Mouse (Mus musculus): ENCODE data around the gene Dpm3. TPM values are rescaled to one million over a fixed set of nuclear protein-coding genes. Genes with fewer than 3 reads are reported as not detected.

The Dpm3 gene
- 120 and 128 TPM in 2 replicates for polyA plus RNA-seq (2015; fragmentation: Nextera tagmentation; extraction: Ambion mirVana)

DNA sequence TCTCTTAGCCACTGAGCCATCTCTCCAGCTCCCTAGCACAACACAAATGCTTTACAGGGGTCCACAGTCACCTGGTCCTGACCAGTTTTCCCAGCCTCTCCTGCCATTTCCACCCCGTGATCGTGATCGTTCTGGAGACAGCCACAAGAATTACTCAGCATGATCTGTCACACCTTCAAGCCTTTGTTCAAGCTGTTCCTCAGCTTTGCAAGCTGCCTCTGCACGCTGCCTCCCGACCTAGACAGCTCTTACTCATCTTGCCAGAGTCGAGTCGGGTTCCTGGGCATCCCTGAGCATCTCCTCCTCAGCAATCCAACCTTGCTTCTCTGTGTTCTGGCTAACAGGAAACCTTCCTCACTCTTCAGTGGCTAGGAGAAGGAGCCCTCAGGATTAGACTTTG, at the start of gene Dpm3:
TSS of gene Dpm3 (plus strand) at position 283 of the 400 bp plus-strand sequence.
- H3K27me3 ChIP-seq (replicated peaks; ENCODE audit: control insufficient read depth, insufficient read depth, low read length) = no peaks in the 10 kb centered on the region
- no peak for TF ChIP-seq CTCF (IDR thresholded peaks at IDR 0.05; ENCODE audit: low read depth)
- H3K9me3 ChIP-seq (ENCODE audit: control insufficient read depth) = no peaks in the 10 kb centered on the region
- no peaks in the 10 kb centered on the region for H3K36me3 ChIP-seq (ENCODE audit: control insufficient read depth, insufficient read depth)
- ATAC-seq = no peak
- WGBS = 57% methylated on average over 7 of the region's 7 CpGs
- H3K9ac ChIP-seq (ENCODE audit: low read depth, low read length) = no peak within 1 kb of the TSS
- no peaks in the 10 kb centered on the region for H3K4me1 ChIP-seq (replicated peaks; ENCODE audit: control insufficient read depth, insufficient read depth, low read length)
- H3K4me2 ChIP-seq (replicated peaks; ENCODE audit: low read depth) = no peak within 1 kb of the TSS
- H3K4me3 ChIP-seq (ENCODE audit: low read depth, low read length) = no peak within 1 kb of the TSS
- H3K27ac ChIP-seq (ENCODE audit: low read depth, low read length) = no peak within 1 kb of the TSS

DNA sequence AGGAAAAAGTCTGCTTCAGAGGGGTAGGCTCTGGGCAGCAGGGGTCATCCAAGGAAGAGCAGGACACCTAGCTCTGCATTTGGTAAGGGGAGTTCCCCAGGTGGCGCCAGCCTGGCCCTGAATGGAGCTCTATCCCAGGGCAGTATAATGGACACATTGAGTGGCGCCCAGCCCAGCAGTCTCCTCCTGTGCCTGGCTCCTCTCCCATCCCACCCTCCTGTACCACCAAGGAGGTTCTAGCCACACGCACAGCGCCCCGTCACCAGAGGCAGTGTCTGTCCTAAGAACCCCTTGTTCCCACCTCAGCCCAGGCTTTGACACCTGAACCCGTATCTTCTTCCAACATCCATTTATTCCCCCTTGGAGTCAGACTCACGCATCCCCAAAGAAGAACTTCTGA, 49.4 kb upstream of the Dpm3 start:
- no peak for ATAC-seq
- no peak overlapping the region for H3K4me3 ChIP-seq (ENCODE audit: low read depth, low read length)
- H3K36me3 ChIP-seq (ENCODE audit: control insufficient read depth, insufficient read depth) = peaks cover 57% of the 10 kb centered on the region
- no peaks in the 10 kb centered on the region for H3K9me3 ChIP-seq (ENCODE audit: control insufficient read depth)
- H3K27ac ChIP-seq (ENCODE audit: low read depth, low read length) = no peak overlapping the region
- 95% methylated on average over 7 of the region's 7 CpGs for WGBS
- no peaks in the 10 kb centered on the region for H3K27me3 ChIP-seq (replicated peaks; ENCODE audit: control insufficient read depth, insufficient read depth, low read length)
- no peak overlapping the region for H3K4me2 ChIP-seq (replicated peaks; ENCODE audit: low read depth)
- H3K4me1 ChIP-seq (replicated peaks; ENCODE audit: control insufficient read depth, insufficient read depth, low read length) = peaks cover 13% of the 10 kb centered on the region; the same call in 1 of the 2 replicates
- no peak for TF ChIP-seq CTCF (IDR thresholded peaks at IDR 0.05; ENCODE audit: low read depth)
- no peak overlapping the region for H3K9ac ChIP-seq (ENCODE audit: low read depth, low read length)

DNA sequence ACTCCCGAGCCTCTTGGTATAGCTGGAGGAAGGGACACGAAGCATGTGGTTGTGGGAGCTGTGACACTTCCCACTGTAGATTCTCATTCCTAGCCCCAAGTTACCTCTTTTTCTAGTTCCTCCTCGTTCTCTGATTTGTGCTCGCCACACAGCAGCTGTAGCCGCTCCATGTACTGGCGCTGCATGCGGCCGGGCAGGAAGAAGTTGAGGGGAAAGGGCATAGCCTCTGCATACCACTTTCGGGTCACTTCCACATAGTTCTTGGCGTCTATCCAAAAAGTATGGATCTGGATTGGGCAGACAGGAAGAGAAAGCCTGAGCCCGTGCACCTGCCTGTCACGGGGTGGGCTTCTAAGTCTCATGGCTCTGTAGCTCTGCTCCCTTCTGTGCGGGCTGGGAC, 49.0 kb upstream of the Dpm3 start:
- 74% methylated on average over 13 of the region's 13 CpGs for WGBS
- ATAC-seq = no peak
- Histone ChIP-seq H3K4me3 (ENCODE audit: low read depth, low read length) (no peak overlapping the region), H3K4me1 (replicated peaks; ENCODE audit: control insufficient read depth, insufficient read depth, low read length) (peaks cover 14% of the 10 kb centered on the region; the same call in 1 of the 2 replicates), H3K36me3 (ENCODE audit: control insufficient read depth, insufficient read depth) (peaks cover 54% of the 10 kb centered on the region), H3K27me3 (replicated peaks; ENCODE audit: control insufficient read depth, insufficient read depth, low read length) (no peaks in the 10 kb centered on the region), H3K9me3 (ENCODE audit: control insufficient read depth) (no peaks in the 10 kb centered on the region), H3K27ac (ENCODE audit: low read depth, low read length) (no peak overlapping the region), H3K4me2 (replicated peaks; ENCODE audit: low read depth) (no peak overlapping the region), H3K9ac (ENCODE audit: low read depth, low read length) (no peak overlapping the region)
- no peak for TF ChIP-seq CTCF (IDR thresholded peaks at IDR 0.05; ENCODE audit: low read depth)

DNA sequence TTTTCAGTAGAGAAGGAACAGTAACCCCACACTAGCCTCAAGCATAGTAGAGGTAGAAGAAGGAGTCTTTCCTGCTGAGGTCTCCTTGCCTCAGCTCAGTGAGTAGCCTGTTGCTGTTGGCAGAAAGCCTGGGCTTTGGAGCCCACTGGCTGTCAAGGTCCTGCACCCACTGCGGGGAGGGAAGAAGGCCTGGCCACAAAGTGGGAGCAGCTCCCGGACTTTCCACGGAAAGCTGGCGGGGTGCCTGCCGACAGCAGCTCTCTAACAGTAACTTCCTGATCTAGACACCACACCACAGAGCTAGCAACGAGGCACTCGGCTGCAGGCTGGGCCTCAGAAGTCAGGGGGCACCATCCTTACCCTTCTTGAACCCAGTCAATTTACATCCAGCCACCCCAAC, 48.4 kb upstream of the Dpm3 start:
- no peaks in the 10 kb centered on the region for H3K9me3 ChIP-seq (ENCODE audit: control insufficient read depth)
- H3K36me3 ChIP-seq (ENCODE audit: control insufficient read depth, insufficient read depth) = peaks cover 49% of the 10 kb centered on the region
- ATAC-seq = no peak
- peaks cover 16% of the 10 kb centered on the region; the same call in 1 of the 2 replicates for H3K4me1 ChIP-seq (replicated peaks; ENCODE audit: control insufficient read depth, insufficient read depth, low read length)
- H3K27me3 ChIP-seq (replicated peaks; ENCODE audit: control insufficient read depth, insufficient read depth, low read length) = no peaks in the 10 kb centered on the region
- no peak overlapping the region for H3K27ac ChIP-seq (ENCODE audit: low read depth, low read length)
- no peak overlapping the region for H3K4me2 ChIP-seq (replicated peaks; ENCODE audit: low read depth)
- no peak overlapping the region for H3K4me3 ChIP-seq (ENCODE audit: low read depth, low read length)
- WGBS = 75% methylated on average over 7 of the region's 7 CpGs
- TF ChIP-seq CTCF (IDR thresholded peaks at IDR 0.05; ENCODE audit: low read depth) = no peak
- H3K9ac ChIP-seq (ENCODE audit: low read depth, low read length) = no peak overlapping the region

DNA sequence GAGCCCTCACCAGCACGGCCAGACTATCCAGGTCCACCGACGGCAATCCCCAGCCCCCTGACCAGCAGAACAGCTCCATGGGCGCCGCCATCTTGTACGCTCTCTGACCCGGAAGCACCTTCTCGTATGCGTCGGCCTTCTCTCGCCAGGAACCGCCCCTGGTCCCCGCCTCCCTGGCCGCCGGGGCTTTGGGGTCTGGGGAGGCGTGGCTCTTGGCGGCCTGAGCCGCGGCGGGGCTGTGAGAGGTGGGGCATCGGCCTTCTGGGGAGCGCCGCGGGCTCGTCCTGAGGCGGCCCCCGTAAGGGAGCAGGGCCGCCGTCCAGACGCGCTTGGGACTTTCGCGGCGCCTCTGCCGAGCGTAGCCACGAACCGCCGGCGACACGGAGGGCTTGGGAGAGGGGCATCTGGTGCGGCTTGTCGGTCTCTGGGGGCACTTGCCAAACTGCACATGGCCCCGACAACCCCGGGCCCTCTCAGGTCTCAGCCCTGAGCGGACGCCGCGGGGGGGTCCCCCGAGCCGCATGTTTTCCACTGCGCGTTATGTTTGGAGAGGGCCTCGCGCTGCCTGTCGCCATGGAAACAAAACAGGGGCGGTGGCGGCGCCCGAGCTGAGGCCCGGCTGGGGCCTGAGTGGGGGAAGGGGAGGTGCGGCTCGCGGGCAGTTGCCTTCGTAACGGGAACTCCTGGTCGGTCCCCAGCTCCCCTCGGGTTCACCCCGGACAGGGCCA, 45.2 kb upstream of the Dpm3 start:
- peak overlapping the region; percentile 92 for H3K27ac ChIP-seq (ENCODE audit: low read depth, low read length)
- peak overlapping the region; percentile 87 for H3K4me2 ChIP-seq (replicated peaks; ENCODE audit: low read depth)
- no peaks in the 10 kb centered on the region for H3K27me3 ChIP-seq (replicated peaks; ENCODE audit: control insufficient read depth, insufficient read depth, low read length)
- H3K9me3 ChIP-seq (ENCODE audit: control insufficient read depth) = no peaks in the 10 kb centered on the region
- TF ChIP-seq CTCF (IDR thresholded peaks at IDR 0.05; ENCODE audit: low read depth) = no peak
- peak overlapping the region; percentile 72 for H3K9ac ChIP-seq (ENCODE audit: low read depth, low read length)
- H3K4me1 ChIP-seq (replicated peaks; ENCODE audit: control insufficient read depth, insufficient read depth, low read length) = peaks cover 16% of the 10 kb centered on the region; the same call in 1 of the 2 replicates
- ATAC-seq = peak; percentile 81
- peaks cover 18% of the 10 kb centered on the region; the same call in 1 of the 2 replicates for H3K36me3 ChIP-seq (ENCODE audit: control insufficient read depth, insufficient read depth)
- peak overlapping the region; percentile 74 for H3K4me3 ChIP-seq (ENCODE audit: low read depth, low read length)
- WGBS = under 1% methylated on average over 61 of the region's 69 CpGs

DNA sequence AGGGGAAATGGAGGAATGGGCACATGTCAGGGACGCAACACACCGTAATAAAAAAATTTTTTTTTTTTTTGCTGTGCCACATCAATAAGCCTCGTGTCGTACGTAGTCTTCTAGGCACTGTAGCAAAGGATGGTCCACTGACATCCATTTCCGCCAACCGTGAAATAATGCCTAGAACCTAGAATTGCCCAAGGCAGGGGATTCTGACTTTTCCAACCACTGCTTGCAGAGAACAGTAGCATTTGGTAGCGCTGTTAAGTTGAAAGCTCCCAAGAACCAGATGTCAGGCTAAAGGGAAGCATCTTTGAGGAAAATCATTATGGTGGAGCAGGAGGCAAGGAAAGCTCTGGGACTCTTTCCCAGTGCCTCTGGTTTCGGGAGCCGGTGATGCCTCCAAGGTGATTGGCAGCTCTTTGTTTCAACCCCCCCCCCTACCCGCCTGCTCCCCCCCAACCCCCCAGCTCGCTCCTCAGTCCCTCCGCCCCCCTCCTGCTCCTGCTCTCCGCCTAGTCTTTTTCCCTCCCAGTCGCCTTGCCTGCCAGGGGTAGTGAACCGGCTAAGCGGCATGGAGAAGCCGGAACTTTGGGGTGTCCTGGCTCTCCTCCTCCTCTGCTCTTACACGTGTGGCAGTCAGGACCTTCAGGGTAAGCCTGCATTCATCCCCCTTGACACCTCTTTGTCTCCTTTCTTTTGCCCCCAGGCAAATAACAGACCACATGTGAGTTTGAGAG, 44.3 kb upstream of the Dpm3 start, which contains the start of gene Thbs3:
TSS of gene Thbs3 (plus strand) at position 500 of the 731 bp plus-strand sequence.
- no peak for ATAC-seq
- WGBS = 5% methylated on average over 19 of the region's 19 CpGs

More for the DNA sequence above, 44.3 kb upstream of the Dpm3 start, which contains the start of gene Thbs3:
- peak within 1 kb of the TSS; percentile 74 for H3K4me3 ChIP-seq (ENCODE audit: low read depth, low read length)
- H3K27me3 ChIP-seq (replicated peaks; ENCODE audit: control insufficient read depth, insufficient read depth, low read length) = no peaks in the 10 kb centered on the region
- H3K9me3 ChIP-seq (ENCODE audit: control insufficient read depth) = no peaks in the 10 kb centered on the region
- peaks cover 16% of the 10 kb centered on the region; the same call in 1 of the 2 replicates for H3K4me1 ChIP-seq (replicated peaks; ENCODE audit: control insufficient read depth, insufficient read depth, low read length)
- peak within 1 kb of the TSS; percentile 87 for H3K4me2 ChIP-seq (replicated peaks; ENCODE audit: low read depth)
- H3K36me3 ChIP-seq (ENCODE audit: control insufficient read depth, insufficient read depth) = peaks cover 9% of the 10 kb centered on the region; the same call in 1 of the 2 replicates
- peak within 1 kb of the TSS; percentile 72 for H3K9ac ChIP-seq (ENCODE audit: low read depth, low read length)
- H3K27ac ChIP-seq (ENCODE audit: low read depth, low read length) = peak within 1 kb of the TSS; percentile 92
- TF ChIP-seq CTCF (IDR thresholded peaks at IDR 0.05; ENCODE audit: low read depth) = no peak

All from intestine, postnatal 0 days (tissue).